Mouse (Mus musculus): ENCODE measurements around the gene Galnt4. TPM values are rescaled to one million over a fixed set of nuclear protein-coding genes. Genes with fewer than 3 reads are reported as not detected.

The Galnt4 gene
- polyA plus RNA-seq, 1 experiment from 2014 or later = 14.7 TPM

DNA sequence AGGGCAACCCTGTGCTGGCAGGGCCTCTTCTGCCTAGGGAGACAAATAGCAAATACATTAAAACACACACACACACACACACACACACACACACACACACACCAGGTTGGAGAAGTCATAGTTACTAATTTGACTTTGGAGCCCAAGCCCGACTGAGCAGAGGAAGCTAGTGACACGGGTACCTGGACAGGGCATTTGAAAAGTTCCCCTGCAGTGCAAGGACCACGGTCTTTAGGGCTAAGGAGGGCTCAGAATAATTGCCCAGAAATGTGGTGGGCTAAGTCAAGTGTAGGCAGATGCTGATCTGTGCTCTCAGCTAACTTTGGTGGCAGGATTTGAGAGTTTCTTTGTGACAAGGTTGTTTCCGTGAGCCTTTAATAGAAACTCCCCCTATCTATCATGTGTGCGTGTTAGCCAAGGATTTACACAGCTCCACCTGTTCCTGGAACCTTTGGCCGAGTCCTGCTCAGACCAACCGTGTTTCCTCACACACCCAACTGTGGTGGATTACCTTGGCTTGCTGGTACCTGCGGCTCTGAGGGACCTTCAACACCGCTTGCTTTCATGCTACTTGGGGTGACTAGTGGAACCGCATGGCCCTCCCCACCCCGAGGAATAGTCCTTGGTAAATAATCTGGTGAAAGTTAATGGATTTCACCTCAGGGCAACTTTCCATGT lies 24.8 kb downstream of the Galnt4 start:
- Histone ChIP-seq H3K4me3 (ENCODE audit: low read depth, low read length) (no peak overlapping the region), H3K9ac (ENCODE audit: low read depth, low read length) (no peak overlapping the region), H3K36me3 (ENCODE audit: control insufficient read depth, insufficient read depth, low read length) (peaks cover 2% of the 10 kb centered on the region; the same call in 1 of the 2 replicates), H3K4me1 (ENCODE audit: control insufficient read depth, insufficient read depth, low read length) (no peaks in the 10 kb centered on the region), H3K4me2 (ENCODE audit: low read depth, low read length) (no peak overlapping the region), H3K9me3 (ENCODE audit: control insufficient read depth, low read length) (no peaks in the 10 kb centered on the region), H3K27me3 (replicated peaks; ENCODE audit: control insufficient read depth, insufficient read depth, low read length) (no peaks in the 10 kb centered on the region), H3K27ac (replicated peaks; ENCODE audit: low read depth, low read length) (no peak overlapping the region)
- ATAC-seq (ENCODE audit: low read depth) (no peak), DNase-seq (ENCODE audit: low spot score) (no peak)
- WGBS = 93% methylated on average over 11 of the region's 11 CpGs

DNA sequence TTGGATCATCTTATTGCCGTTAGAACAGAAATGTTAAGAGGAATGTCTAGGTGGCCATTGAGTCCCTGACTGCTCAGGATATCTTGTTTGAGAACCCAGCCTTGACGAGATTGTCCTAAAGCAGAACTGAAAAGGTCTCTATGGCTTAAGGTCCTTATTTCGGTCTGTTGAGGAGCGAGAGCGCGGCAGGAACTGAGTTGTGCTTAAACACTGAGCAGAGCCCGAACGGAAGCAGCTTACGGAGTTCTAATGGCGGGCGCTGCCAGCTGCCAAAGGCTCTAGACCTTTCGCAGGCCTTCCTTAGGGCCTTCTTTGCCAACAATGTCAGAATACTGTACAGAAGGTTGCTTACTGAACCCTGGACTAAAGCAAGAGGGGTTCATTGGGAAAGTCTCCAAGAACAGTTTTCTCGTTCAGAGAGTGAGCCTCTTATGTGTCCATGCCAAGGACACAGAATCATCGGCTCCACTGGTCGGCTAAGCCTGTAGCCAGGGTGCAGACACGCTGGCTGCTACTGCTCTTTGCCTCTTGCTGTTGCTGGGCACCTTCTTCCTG lies 25.4 kb downstream of the Galnt4 start:
- no peak overlapping the region for H3K9ac ChIP-seq (ENCODE audit: low read depth, low read length)
- H3K27ac ChIP-seq (replicated peaks; ENCODE audit: low read depth, low read length) = no peak overlapping the region
- H3K4me3 ChIP-seq (ENCODE audit: low read depth, low read length) = no peak overlapping the region
- H3K4me1 ChIP-seq (ENCODE audit: control insufficient read depth, insufficient read depth, low read length) = no peaks in the 10 kb centered on the region
- WGBS = 97% methylated on average over 16 of the region's 16 CpGs
- no peak for DNase-seq (ENCODE audit: low spot score)
- no peak overlapping the region for H3K4me2 ChIP-seq (ENCODE audit: low read depth, low read length)
- H3K36me3 ChIP-seq (ENCODE audit: control insufficient read depth, insufficient read depth, low read length) = peaks cover 4% of the 10 kb centered on the region; the same call in 1 of the 2 replicates
- ATAC-seq (ENCODE audit: low read depth) = no peak
- H3K9me3 ChIP-seq (ENCODE audit: control insufficient read depth, low read length) = no peaks in the 10 kb centered on the region
- no peaks in the 10 kb centered on the region for H3K27me3 ChIP-seq (replicated peaks; ENCODE audit: control insufficient read depth, insufficient read depth, low read length)

DNA sequence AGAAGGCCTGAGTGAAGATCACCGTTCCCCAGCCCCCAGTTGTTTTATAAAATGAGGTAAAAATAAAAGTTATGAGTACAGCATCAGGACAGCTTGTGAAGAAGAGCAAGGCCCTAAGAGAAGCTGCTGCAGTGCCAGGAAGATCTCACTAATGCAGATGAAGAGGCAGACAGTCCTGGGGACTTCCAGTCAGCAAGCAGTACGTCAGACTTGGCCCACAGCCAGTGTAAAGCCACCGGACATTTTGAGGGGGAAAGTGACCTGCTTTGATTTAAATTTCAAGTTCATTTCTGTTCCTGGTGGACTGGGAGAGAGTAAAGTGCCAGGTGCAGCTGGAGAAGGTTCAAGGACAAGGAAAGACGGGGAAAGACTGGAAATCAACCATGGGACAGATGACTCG lies 28.4 kb downstream of the Galnt4 start:
- 68% methylated on average over 5 of the region's 5 CpGs for WGBS
- peak; percentile 37 for DNase-seq (ENCODE audit: low spot score)

DNA sequence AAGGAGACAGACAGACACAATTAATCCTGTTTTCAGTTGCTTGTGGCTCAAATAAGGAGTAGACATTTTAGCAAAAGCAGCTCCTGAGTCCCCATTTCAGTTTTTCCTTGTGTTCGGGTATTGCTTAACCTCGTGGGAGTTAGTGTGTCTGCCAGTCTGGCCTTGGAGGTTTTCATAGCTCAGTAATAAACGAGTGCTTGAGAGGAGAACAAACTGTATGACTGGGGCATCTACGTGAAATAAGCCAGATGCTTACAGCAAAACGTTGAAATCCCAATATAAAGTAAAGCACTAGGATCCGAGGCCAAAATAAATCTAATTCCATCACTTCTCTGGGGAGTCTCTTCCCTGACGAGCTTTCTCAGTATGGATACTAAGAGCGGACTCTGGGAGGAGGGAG lies 37.7 kb downstream of the Galnt4 start:
- Histone ChIP-seq H3K9ac (ENCODE audit: low read depth, low read length) (no peak overlapping the region), H3K36me3 (ENCODE audit: control insufficient read depth, insufficient read depth, low read length) (0 out of 2 replicates have a peak, but pooled peaks cover 9% of the 10 kb centered on the region), H3K4me2 (ENCODE audit: low read depth, low read length) (no peak overlapping the region), H3K4me1 (ENCODE audit: control insufficient read depth, insufficient read depth, low read length) (no peaks in the 10 kb centered on the region), H3K27me3 (replicated peaks; ENCODE audit: control insufficient read depth, insufficient read depth, low read length) (no peaks in the 10 kb centered on the region), H3K27ac (replicated peaks; ENCODE audit: low read depth, low read length) (no peak overlapping the region), H3K4me3 (ENCODE audit: low read depth, low read length) (no peak overlapping the region), H3K9me3 (ENCODE audit: control insufficient read depth, low read length) (no peaks in the 10 kb centered on the region)
- no peak for DNase-seq (ENCODE audit: low spot score)
- 81% methylated on average over 8 of the region's 8 CpGs for WGBS
- ATAC-seq (ENCODE audit: low read depth) = no peak

More for the DNA sequence above, 28.4 kb downstream of the Galnt4 start:
- H3K36me3 ChIP-seq (ENCODE audit: control insufficient read depth, insufficient read depth, low read length) = peaks cover 6% of the 10 kb centered on the region; the same call in 1 of the 2 replicates
- H3K4me2 ChIP-seq (ENCODE audit: low read depth, low read length) = no peak overlapping the region
- H3K4me1 ChIP-seq (ENCODE audit: control insufficient read depth, insufficient read depth, low read length) = no peaks in the 10 kb centered on the region
- H3K9ac ChIP-seq (ENCODE audit: low read depth, low read length) = no peak overlapping the region
- no peak for ATAC-seq (ENCODE audit: low read depth)
- H3K27ac ChIP-seq (replicated peaks; ENCODE audit: low read depth, low read length) = no peak overlapping the region
- no peak overlapping the region for H3K4me3 ChIP-seq (ENCODE audit: low read depth, low read length)
- H3K9me3 ChIP-seq (ENCODE audit: control insufficient read depth, low read length) = no peaks in the 10 kb centered on the region
- H3K27me3 ChIP-seq (replicated peaks; ENCODE audit: control insufficient read depth, insufficient read depth, low read length) = no peaks in the 10 kb centered on the region

DNA sequence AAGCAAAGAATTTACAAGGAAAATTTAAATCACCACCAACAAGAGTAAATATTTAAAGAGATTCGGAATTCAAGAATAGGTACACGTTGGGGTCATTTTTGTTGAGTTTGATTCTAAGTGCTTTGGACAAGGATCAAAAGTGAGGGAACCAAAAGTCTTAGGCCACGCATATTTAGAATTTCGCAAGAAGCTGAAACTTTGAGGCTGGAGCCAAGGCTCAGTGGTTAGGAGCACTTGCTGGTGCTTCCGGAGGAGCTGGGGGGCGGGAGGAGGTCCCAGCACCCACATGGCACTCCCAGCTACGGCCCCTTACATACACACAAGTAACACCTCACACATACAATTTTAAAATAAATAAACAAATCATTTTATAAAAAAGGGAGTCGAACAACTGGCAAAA lies 38.6 kb downstream of the Galnt4 start:
- 90% methylated on average over 8 of the region's 8 CpGs for WGBS
- Histone ChIP-seq H3K4me3 (ENCODE audit: low read depth, low read length) (no peak overlapping the region), H3K27me3 (replicated peaks; ENCODE audit: control insufficient read depth, insufficient read depth, low read length) (no peaks in the 10 kb centered on the region), H3K9me3 (ENCODE audit: control insufficient read depth, low read length) (no peaks in the 10 kb centered on the region), H3K4me1 (ENCODE audit: control insufficient read depth, insufficient read depth, low read length) (no peaks in the 10 kb centered on the region), H3K27ac (replicated peaks; ENCODE audit: low read depth, low read length) (no peak overlapping the region), H3K36me3 (ENCODE audit: control insufficient read depth, insufficient read depth, low read length) (0 out of 2 replicates have a peak, but pooled peaks cover 9% of the 10 kb centered on the region), H3K9ac (ENCODE audit: low read depth, low read length) (no peak overlapping the region), H3K4me2 (ENCODE audit: low read depth, low read length) (no peak overlapping the region)
- no peak for DNase-seq (ENCODE audit: low spot score)
- ATAC-seq (ENCODE audit: low read depth) = no peak

DNA sequence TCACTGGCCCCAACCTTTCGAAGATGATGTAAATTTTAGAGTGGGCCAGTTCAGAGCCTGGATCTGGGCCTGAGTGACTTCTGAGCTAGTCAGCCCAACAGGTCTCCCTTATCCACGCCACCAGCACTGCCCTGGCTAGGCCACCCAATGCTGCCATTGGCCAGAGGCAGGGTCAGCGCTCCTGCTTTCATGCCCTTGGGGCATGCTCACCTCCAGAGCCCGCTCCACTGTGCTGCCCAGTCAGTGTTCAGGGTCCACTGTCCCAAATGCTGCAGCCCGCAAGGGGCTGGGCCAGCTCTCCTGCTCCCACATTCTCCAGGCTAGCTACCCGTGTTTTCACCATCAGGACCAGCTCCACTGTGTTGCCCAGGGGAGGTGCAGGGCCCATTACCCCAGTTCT lies 42.1 kb downstream of the Galnt4 start:
- Histone ChIP-seq H3K4me2 (ENCODE audit: low read depth, low read length) (no peak overlapping the region), H3K4me3 (ENCODE audit: low read depth, low read length) (no peak overlapping the region), H3K9ac (ENCODE audit: low read depth, low read length) (no peak overlapping the region), H3K36me3 (ENCODE audit: control insufficient read depth, insufficient read depth, low read length) (0 out of 2 replicates have a peak, but pooled peaks cover 4% of the 10 kb centered on the region), H3K4me1 (ENCODE audit: control insufficient read depth, insufficient read depth, low read length) (no peaks in the 10 kb centered on the region), H3K27ac (replicated peaks; ENCODE audit: low read depth, low read length) (no peak overlapping the region), H3K27me3 (replicated peaks; ENCODE audit: control insufficient read depth, insufficient read depth, low read length) (no peaks in the 10 kb centered on the region), H3K9me3 (ENCODE audit: control insufficient read depth, low read length) (no peaks in the 10 kb centered on the region)
- 87% methylated on average over 6 of the region's 6 CpGs for WGBS
- DNase-seq (ENCODE audit: low spot score) (no peak), ATAC-seq (ENCODE audit: low read depth) (no peak)

DNA sequence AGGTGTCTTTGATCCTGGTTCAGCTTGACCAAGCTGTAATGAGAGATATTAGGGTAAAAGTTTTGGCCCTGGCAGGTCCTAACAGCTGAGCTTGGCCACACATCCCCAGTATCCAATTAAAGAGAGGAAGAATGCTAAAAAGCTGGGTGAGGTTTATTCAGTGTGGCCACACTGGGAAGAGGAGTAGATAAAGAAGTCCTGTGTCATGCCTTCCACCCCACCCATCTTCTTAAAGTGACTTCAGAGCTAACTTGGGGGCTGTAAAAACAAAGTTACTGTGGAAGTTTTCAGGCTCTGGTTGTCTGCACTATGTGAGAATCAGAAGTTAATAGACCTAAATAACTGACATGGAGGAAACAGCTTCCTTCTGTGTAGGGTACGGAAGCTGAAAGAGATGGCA lies 43.6 kb downstream of the Galnt4 start:
- no peaks in the 10 kb centered on the region for H3K9me3 ChIP-seq (ENCODE audit: control insufficient read depth, low read length)
- H3K36me3 ChIP-seq (ENCODE audit: control insufficient read depth, insufficient read depth, low read length) = peaks cover 8% of the 10 kb centered on the region; the same call in 1 of the 2 replicates
- no peak for DNase-seq (ENCODE audit: low spot score)
- 97% methylated on average over 1 of the region's 1 CpGs for WGBS
- H3K4me3 ChIP-seq (ENCODE audit: low read depth, low read length) = no peak overlapping the region
- no peaks in the 10 kb centered on the region for H3K4me1 ChIP-seq (ENCODE audit: control insufficient read depth, insufficient read depth, low read length)
- no peaks in the 10 kb centered on the region for H3K27me3 ChIP-seq (replicated peaks; ENCODE audit: control insufficient read depth, insufficient read depth, low read length)
- no peak for ATAC-seq (ENCODE audit: low read depth)
- no peak overlapping the region for H3K4me2 ChIP-seq (ENCODE audit: low read depth, low read length)
- H3K9ac ChIP-seq (ENCODE audit: low read depth, low read length) = no peak overlapping the region
- H3K27ac ChIP-seq (replicated peaks; ENCODE audit: low read depth, low read length) = no peak overlapping the region

DNA sequence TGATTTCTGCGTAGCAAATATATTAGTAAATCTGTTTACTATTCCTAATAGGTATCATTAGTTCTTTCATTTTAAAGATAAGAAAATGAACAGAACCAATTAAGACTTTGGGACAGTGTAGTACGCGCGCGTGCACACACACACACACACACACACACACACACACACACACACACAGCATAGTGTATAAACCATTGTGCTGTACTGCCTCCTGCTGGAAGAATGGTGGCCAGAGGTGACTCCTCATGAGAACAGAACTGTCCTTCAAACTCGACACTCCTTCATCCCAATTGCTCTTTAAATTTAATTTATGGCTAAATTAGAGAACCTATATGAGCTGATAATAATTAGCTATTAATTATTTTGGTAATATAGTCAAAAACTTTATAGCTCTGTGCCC lies 44.1 kb downstream of the Galnt4 start:
- H3K9ac ChIP-seq (ENCODE audit: low read depth, low read length) = no peak overlapping the region
- H3K27me3 ChIP-seq (replicated peaks; ENCODE audit: control insufficient read depth, insufficient read depth, low read length) = no peaks in the 10 kb centered on the region
- H3K4me3 ChIP-seq (ENCODE audit: low read depth, low read length) = no peak overlapping the region
- no peak overlapping the region for H3K27ac ChIP-seq (replicated peaks; ENCODE audit: low read depth, low read length)
- H3K4me1 ChIP-seq (ENCODE audit: control insufficient read depth, insufficient read depth, low read length) = no peaks in the 10 kb centered on the region
- H3K4me2 ChIP-seq (ENCODE audit: low read depth, low read length) = no peak overlapping the region
- no peaks in the 10 kb centered on the region for H3K9me3 ChIP-seq (ENCODE audit: control insufficient read depth, low read length)
- no peak for ATAC-seq (ENCODE audit: low read depth)
- no peak for DNase-seq (ENCODE audit: low spot score)
- WGBS = 94% methylated on average over 6 of the region's 6 CpGs
- H3K36me3 ChIP-seq (ENCODE audit: control insufficient read depth, insufficient read depth, low read length) = peaks cover 8% of the 10 kb centered on the region; the same call in 1 of the 2 replicates

DNA sequence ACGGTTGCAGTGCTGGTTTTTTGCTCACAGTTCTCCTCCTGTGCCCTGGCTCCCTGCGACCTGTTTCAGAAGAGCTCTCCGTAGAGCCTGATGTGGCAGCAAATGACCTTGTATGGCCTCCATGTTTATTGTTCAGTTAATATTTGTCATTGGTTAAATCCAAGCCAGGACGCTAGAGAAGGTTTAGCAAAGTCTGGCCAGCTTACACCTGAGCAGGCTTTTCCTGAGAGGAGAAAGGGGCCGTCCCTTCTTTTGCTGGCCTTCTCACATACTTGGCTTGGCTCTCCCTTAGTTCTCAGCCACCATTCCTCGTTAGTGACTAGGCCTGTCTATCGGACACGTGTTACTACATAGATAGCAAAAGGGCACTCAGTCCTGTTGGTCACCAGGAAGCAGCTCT lies 46.7 kb downstream of the Galnt4 start:
- Histone ChIP-seq H3K36me3 (ENCODE audit: control insufficient read depth, insufficient read depth, low read length) (peaks cover 4% of the 10 kb centered on the region; the same call in 1 of the 2 replicates), H3K4me1 (ENCODE audit: control insufficient read depth, insufficient read depth, low read length) (no peaks in the 10 kb centered on the region), H3K27me3 (replicated peaks; ENCODE audit: control insufficient read depth, insufficient read depth, low read length) (no peaks in the 10 kb centered on the region), H3K27ac (replicated peaks; ENCODE audit: low read depth, low read length) (no peak overlapping the region), H3K9me3 (ENCODE audit: control insufficient read depth, low read length) (no peaks in the 10 kb centered on the region), H3K4me2 (ENCODE audit: low read depth, low read length) (no peak overlapping the region), H3K4me3 (ENCODE audit: low read depth, low read length) (no peak overlapping the region), H3K9ac (ENCODE audit: low read depth, low read length) (no peak overlapping the region)
- 90% methylated on average over 8 of the region's 8 CpGs for WGBS
- DNase-seq (ENCODE audit: low spot score) (no peak), ATAC-seq (ENCODE audit: low read depth) (no peak)
